Mouse (Mus musculus) heart, postnatal 0 days (tissue): ENCODE measurements around the gene Lipt2. TPM values are rescaled to one million over a fixed set of nuclear protein-coding genes. Genes with fewer than 3 reads are reported as not detected.

ENCODE experiments used
- ATAC-seq: fragments of 200-750 bp; cut with Nextera tagmentation; 2 replicates; pipeline ENCODE4 v1.8.0; 2017; ENCODE audit warnings: low read depth, moderate number of reproducible peaks, moderate library complexity; ENCODE audit not compliant: insufficient read depth
- DNase-seq: peaks from one replicate; pipeline ENCODE4 v3.0.0-alpha.2; 2016; ENCODE audit warnings: low spot score
- H3K27ac ChIP-seq: fragments of 300-500 bp; sonication (generic); 2 replicates; pipeline ENCODE4 v1.5.1; 2014; ENCODE audit warnings: low read depth, mild to moderate bottlenecking
- H3K27me3 ChIP-seq: fragments of 300-500 bp; sonication (generic); 2 replicates; pipeline ENCODE4 v1.6.1; 2014; ENCODE audit warnings: low read length, mixed read lengths; ENCODE audit not compliant: control insufficient read depth, insufficient read depth
- H3K36me3 ChIP-seq: fragments of 300-500 bp; sonication (generic); replicated peaks from 2 replicates; pipeline ENCODE4 v1.6.1; 2014; ENCODE audit warnings: low read length, mixed read lengths; ENCODE audit not compliant: control insufficient read depth, insufficient read depth
- H3K4me1 ChIP-seq: fragments of 300-500 bp; sonication (generic); 2 replicates; pipeline ENCODE4 v1.6.1; 2014; ENCODE audit warnings: antibody characterized with exemption; ENCODE audit not compliant: control insufficient read depth, insufficient read depth
- H3K4me2 ChIP-seq: fragments of 300-500 bp; sonication (generic); 2 replicates; pipeline ENCODE4 v1.6.1; 2014; ENCODE audit warnings: low read depth, mild to moderate bottlenecking, low read length, moderate library complexity
- H3K4me3 ChIP-seq: fragments of 300-500 bp; sonication (generic); 2 replicates; pipeline ENCODE4 v1.5.1; 2014; ENCODE audit warnings: low read depth, low read length
- H3K9ac ChIP-seq: fragments of 300-500 bp; sonication (generic); replicated peaks from 2 replicates; pipeline ENCODE4 v1.6.1; 2014; ENCODE audit warnings: low read depth, low read length, mixed read lengths
- H3K9me3 ChIP-seq: fragments of 300-500 bp; sonication (generic); replicated peaks from 2 replicates; pipeline ENCODE4 v1.6.1; 2016; ENCODE audit warnings: low read length; ENCODE audit not compliant: control insufficient read depth
- CTCF ChIP-seq: IDR thresholded peaks from 2 replicates; pipeline ENCODE4 v1.5.1; 2016; ENCODE audit warnings: antibody characterized with exemption, control low read depth, low read depth
- EP300 ChIP-seq: IDR thresholded peaks from 2 replicates; pipeline ENCODE4 v1.6.1; 2016; ENCODE audit warnings: antibody characterized with exemption, low read depth
- WGBS: fragments of 180-500 bp; shearing (Covaris S2); extraction: QIAGEN DNeasy Blood & Tissue Kit; methylation state at CpG from one replicate; pipeline ENCODE4 v1.1.7; 2014; 5-methylcytosine and 5-hydroxymethylcytosine counted together
- polyA plus RNA-seq: library from polyadenylated mRNA; unstranded; fragments of >200 nt; fragmentation: Nextera tagmentation; extraction: Ambion mirVana; gene quantifications from 2 replicates; pipeline ENCODE4 v1.2.1, GENCODE M21; 2015
- total RNA-seq: library from RNA; depleted of rRNA; stranded (reverse); fragments of >200 nt; gene quantifications from 2 replicates; pipeline ENCODE4 v1.2.3, GENCODE M21; 2014; ENCODE audit warnings: low replicate concordance

Lipt2 gene
- total and polyA plus RNA-seq, 2 experiments from 2014 or later: 10.4 to 13.3 TPM

GRCm38 (mm10) chr7:100190167-100190566 lies 31.1 kb downstream of the Lipt2 start:
- 51% methylated on average over 4 of the region's 4 CpGs for WGBS
- Histone ChIP-seq H3K4me2 (no peak overlapping the region), H3K27me3 (0 out of 2 replicates have a peak, but pooled peaks cover 3% of the 10 kb centered on the region), H3K27ac (no peak overlapping the region), H3K4me1 (no peaks in the 10 kb centered on the region), H3K36me3 (no peaks in the 10 kb centered on the region), H3K4me3 (no peak overlapping the region), H3K9me3 (no peaks in the 10 kb centered on the region), H3K9ac (no peak overlapping the region)
- ATAC-seq (no peak), DNase-seq (no peak)
- TF ChIP-seq EP300 (no peak), CTCF (no peak)

- H3K9ac ChIP-seq: no peak overlapping the region
- no peak overlapping the region for H3K4me3 ChIP-seq
- ATAC-seq (peak; percentile 41; the same call in 1 of the 2 replicates), DNase-seq (peak; percentile 69)
- no peaks in the 10 kb centered on the region for H3K9me3 ChIP-seq
- 6% methylated on average over 4 of the region's 4 CpGs for WGBS
- H3K4me2 ChIP-seq: no peak overlapping the region
- 0 out of 2 replicates have a peak, but pooled peaks cover 5% of the 10 kb centered on the region for H3K27me3 ChIP-seq
- TF ChIP-seq CTCF (peak; percentile 80), EP300 (no peak)
- no peak overlapping the region for H3K27ac ChIP-seq
- no peaks in the 10 kb centered on the region for H3K4me1 ChIP-seq
- H3K36me3 ChIP-seq: no peaks in the 10 kb centered on the region
Measured at GRCm38 (mm10) chr7:100190778-100191177, 31.7 kb downstream of the Lipt2 start.

- Histone ChIP-seq H3K9ac (no peak overlapping the region), H3K27me3 (no peaks in the 10 kb centered on the region), H3K4me3 (no peak overlapping the region), H3K36me3 (no peaks in the 10 kb centered on the region), H3K27ac (no peak overlapping the region), H3K4me2 (no peak overlapping the region), H3K4me1 (no peaks in the 10 kb centered on the region), H3K9me3 (no peaks in the 10 kb centered on the region)
- ATAC-seq (no peak), DNase-seq (no peak)
- 84% methylated on average over 3 of the region's 3 CpGs for WGBS
- TF ChIP-seq CTCF (no peak), EP300 (no peak)
Measured at GRCm38 (mm10) chr7:100201191-100201590, 42.1 kb downstream of the Lipt2 start.

- Histone ChIP-seq H3K4me1 (peaks cover 10% of the 10 kb centered on the region; the same call in 1 of the 2 replicates), H3K4me2 (no peak overlapping the region), H3K27ac (no peak overlapping the region), H3K36me3 (no peaks in the 10 kb centered on the region), H3K9me3 (no peaks in the 10 kb centered on the region), H3K9ac (no peak overlapping the region), H3K27me3 (no peaks in the 10 kb centered on the region), H3K4me3 (no peak overlapping the region)
- WGBS: 58% methylated on average over 3 of the region's 3 CpGs
- ATAC-seq: no peak
- TF ChIP-seq EP300 (no peak), CTCF (no peak)
- no peak for DNase-seq
Measured at GRCm38 (mm10) chr7:100203616-100204015, 44.5 kb downstream of the Lipt2 start.

- Histone ChIP-seq H3K4me3 (no peak overlapping the region), H3K4me1 (peaks cover 10% of the 10 kb centered on the region; the same call in 1 of the 2 replicates), H3K9me3 (no peaks in the 10 kb centered on the region), H3K4me2 (no peak overlapping the region), H3K27ac (no peak overlapping the region), H3K9ac (no peak overlapping the region), H3K36me3 (no peaks in the 10 kb centered on the region), H3K27me3 (no peaks in the 10 kb centered on the region)
- 84% methylated on average over 6 of the region's 6 CpGs for WGBS
- TF ChIP-seq EP300 (no peak), CTCF (no peak)
- DNase-seq (no peak), ATAC-seq (no peak)
Measured at GRCm38 (mm10) chr7:100204871-100205270, 45.8 kb downstream of the Lipt2 start.

- Histone ChIP-seq H3K4me1 (peaks cover 10% of the 10 kb centered on the region; the same call in 1 of the 2 replicates), H3K27me3 (no peaks in the 10 kb centered on the region), H3K27ac (no peak overlapping the region), H3K4me2 (no peak overlapping the region), H3K9ac (no peak overlapping the region), H3K36me3 (no peaks in the 10 kb centered on the region), H3K4me3 (no peak overlapping the region), H3K9me3 (no peaks in the 10 kb centered on the region)
- DNase-seq: no peak
- ATAC-seq: no peak
- WGBS: 84% methylated on average over 2 of the region's 2 CpGs
- TF ChIP-seq CTCF: no peak
- no peak for TF ChIP-seq EP300
Measured at GRCm38 (mm10) chr7:100206144-100206543, 47.1 kb downstream of the Lipt2 start.
